ENCODE assay signal across 19 mouse cellular contexts in the genomic region with DNA sequence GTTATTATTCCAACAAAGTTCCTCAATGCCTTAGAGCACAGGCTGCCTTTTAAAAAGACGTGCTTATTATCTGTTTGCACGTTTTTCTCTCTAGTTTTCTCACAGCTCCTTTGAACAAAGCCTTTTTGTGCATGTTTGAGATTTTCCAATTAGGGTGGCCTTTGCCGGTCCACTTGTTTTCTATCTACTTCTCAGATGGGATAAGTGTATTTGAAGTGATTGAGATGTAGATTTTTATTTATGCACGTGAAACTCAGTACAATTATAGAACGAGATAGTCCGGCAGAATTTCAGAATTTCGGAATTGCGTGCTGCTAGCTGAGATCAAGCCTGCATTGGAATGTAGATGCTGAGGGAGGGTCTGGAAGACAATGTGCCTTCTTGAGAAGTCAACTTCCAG.
DNase-seq lines count a peak whose midpoint lies in the region; ATAC-seq and TF ChIP-seq lines count a peak whose summit lies in the region.
"Had no signal": no experiment of that assay in that cellular context is flagged by ENCODE, and none has a peak within 500 bp of the region (broad histone marks: within the 10 kb centered on the region; RNA-seq: fewer than 3 reads in every experiment).

No protein-coding gene starts in this region.

- H3K27ac ChIP-seq in forebrain, embryonic 12.5 days = no peak overlapping the region
- no peak overlapping the region for H3K27ac ChIP-seq in hindbrain, embryonic 16.5 days (ENCODE audit: low read depth, low read length)
- no peak overlapping the region for H3K27ac ChIP-seq in midbrain, embryonic 16.5 days (ENCODE audit: low read length)
- H3K27ac ChIP-seq in lung, postnatal 0 days (ENCODE audit: low read length) = no peak overlapping the region
- H3K27ac ChIP-seq: embryonic facial prominence, embryonic 13.5 days; limb, embryonic 15.5 days had no signal

- WGBS in forebrain, embryonic 12.5 days = 9% methylated on average over 8 of the region's 8 CpGs
- 39% methylated on average over 8 of the region's 8 CpGs for WGBS in hindbrain, embryonic 16.5 days
- 19% methylated on average over 8 of the region's 8 CpGs for WGBS in midbrain, embryonic 16.5 days
- WGBS in lung, postnatal 0 days = 73% methylated on average over 8 of the region's 8 CpGs

- no peaks in the 10 kb centered on the region for H3K9me3 ChIP-seq in forebrain, embryonic 12.5 days
- H3K9me3 ChIP-seq in hindbrain, embryonic 16.5 days (ENCODE audit: control insufficient read depth, low read length) = no peaks in the 10 kb centered on the region
- no peaks in the 10 kb centered on the region for H3K9me3 ChIP-seq in midbrain, embryonic 16.5 days (replicated peaks; ENCODE audit: control insufficient read depth, low read length, poor library complexity, severe bottlenecking)
- H3K9me3 ChIP-seq in lung, postnatal 0 days (ENCODE audit: low read length) = no peaks in the 10 kb centered on the region
- H3K9me3 ChIP-seq: embryonic facial prominence, embryonic 13.5 days; G1E; limb, embryonic 15.5 days had no signal

- no peaks in the 10 kb centered on the region for H3K27me3 ChIP-seq in forebrain, embryonic 12.5 days
- no peaks in the 10 kb centered on the region for H3K27me3 ChIP-seq in hindbrain, embryonic 16.5 days (replicated peaks; ENCODE audit: control insufficient read depth, insufficient read depth, low read length)
- H3K27me3 ChIP-seq in midbrain, embryonic 16.5 days (ENCODE audit: control insufficient read depth, insufficient read depth, low read depth, low read length) = no peaks in the 10 kb centered on the region
- no peaks in the 10 kb centered on the region for H3K27me3 ChIP-seq in lung, postnatal 0 days (replicated peaks; ENCODE audit: insufficient read depth, low read length)
- H3K27me3 ChIP-seq: embryonic facial prominence, embryonic 13.5 days; limb, embryonic 15.5 days had no signal

- no peak overlapping the region for H3K4me3 ChIP-seq in forebrain, embryonic 12.5 days (replicated peaks)
- no peak overlapping the region for H3K4me3 ChIP-seq in hindbrain, embryonic 16.5 days (ENCODE audit: low read length)
- H3K4me3 ChIP-seq in midbrain, embryonic 16.5 days (ENCODE audit: low read depth, low read length) = no peak overlapping the region; the same call in 1 of the 2 replicates
- H3K4me3 ChIP-seq in lung, postnatal 0 days (ENCODE audit: low read depth, low read length) = no peak overlapping the region
- H3K4me3 ChIP-seq: embryonic facial prominence, embryonic 13.5 days; limb, embryonic 15.5 days had no signal

- no peak for TF ChIP-seq EP300 in lung, postnatal 0 days (IDR thresholded peaks at IDR 0.05)

- H3K4me1 ChIP-seq in forebrain, embryonic 12.5 days = peaks cover 7% of the 10 kb centered on the region; the same call in 1 of the 2 replicates
- H3K4me1 ChIP-seq in hindbrain, embryonic 16.5 days (ENCODE audit: control insufficient read depth, insufficient read depth, low read depth, low read length) = no peaks in the 10 kb centered on the region
- H3K4me1 ChIP-seq in midbrain, embryonic 16.5 days (ENCODE audit: control insufficient read depth, insufficient read depth, low read length) = peaks cover 5% of the 10 kb centered on the region; the same call in 1 of the 2 replicates
- no peaks in the 10 kb centered on the region for H3K4me1 ChIP-seq in lung, postnatal 0 days (ENCODE audit: insufficient read depth, low read depth, low read length)
- H3K4me1 ChIP-seq: embryonic facial prominence, embryonic 13.5 days; limb, embryonic 15.5 days had no signal

- TF ChIP-seq CTCF in lung, postnatal 0 days (IDR thresholded peaks at IDR 0.05) = no peak

- ATAC-seq in forebrain, embryonic 12.5 days (ENCODE audit: low FRiP score) = peak; percentile 31; the same call in 1 of the 2 replicates
- ATAC-seq in hindbrain, embryonic 16.5 days = no peak
- ATAC-seq in midbrain, embryonic 16.5 days = no peak
- no peak for ATAC-seq in lung, postnatal 0 days
- ATAC-seq: CD4-positive, CD25-positive, alpha-beta regulatory T cell, adult 4 months had no signal

- no peak overlapping the region for H3K9ac ChIP-seq in forebrain, embryonic 12.5 days
- H3K9ac ChIP-seq in hindbrain, embryonic 16.5 days (ENCODE audit: low read depth, low read length) = no peak overlapping the region; the same call in 1 of the 2 replicates
- no peak overlapping the region for H3K9ac ChIP-seq in midbrain, embryonic 16.5 days (ENCODE audit: low read depth, low read length)
- no peak overlapping the region for H3K9ac ChIP-seq in lung, postnatal 0 days (replicated peaks; ENCODE audit: low read depth)
- H3K9ac ChIP-seq: embryonic facial prominence, embryonic 13.5 days; limb, embryonic 15.5 days had no signal

- H3K4me2 ChIP-seq in forebrain, embryonic 12.5 days = peak overlapping the region; percentile 39
- peak overlapping the region; percentile 29 for H3K4me2 ChIP-seq in hindbrain, embryonic 16.5 days (ENCODE audit: low read length)
- H3K4me2 ChIP-seq in midbrain, embryonic 16.5 days (ENCODE audit: low read length) = peak overlapping the region; percentile 41
- H3K4me2 ChIP-seq in lung, postnatal 0 days (replicated peaks; ENCODE audit: low read depth, low read length) = no peak overlapping the region
- H3K4me2 ChIP-seq: embryonic facial prominence, embryonic 13.5 days; limb, embryonic 15.5 days had no signal

- no peaks in the 10 kb centered on the region for H3K36me3 ChIP-seq in forebrain, embryonic 12.5 days (replicated peaks)
- no peaks in the 10 kb centered on the region for H3K36me3 ChIP-seq in hindbrain, embryonic 16.5 days (ENCODE audit: control insufficient read depth, insufficient read depth, low read length)
- no peaks in the 10 kb centered on the region for H3K36me3 ChIP-seq in midbrain, embryonic 16.5 days (ENCODE audit: control insufficient read depth, insufficient read depth, low read length)
- H3K36me3 ChIP-seq in lung, postnatal 0 days (ENCODE audit: insufficient read depth, low read length) = no peaks in the 10 kb centered on the region
- H3K36me3 ChIP-seq: embryonic facial prominence, embryonic 13.5 days; G1E; limb, embryonic 15.5 days had no signal

- peak; percentile 8 for DNase-seq in embryo, embryonic 10.5 days (ENCODE audit: low spot score)
- DNase-seq in embryo, embryonic 11 days = no peak
- DNase-seq in thymus, postnatal 36 days = no peak
- DNase-seq in layer of hippocampus, adult 9-11 months = no peak
- no peak for DNase-seq in lung, postnatal 0 days (ENCODE audit: low spot score)
- DNase-seq: adrenal gland, adult 8-10 months; cerebellum, adult 18-20 months; kidney, adult 8-10 months; kidney, postnatal 36 days; layer of hippocampus, postnatal 36 days; right cerebral cortex, postnatal 25 days; thymus, postnatal 25 days had no signal
